Mouse (Mus musculus) kidney, embryonic 14.5 days (tissue): ENCODE results near the gene Myo3b. TPM values are rescaled to one million over a fixed set of nuclear protein-coding genes. Genes with fewer than 3 reads are reported as not detected.

Source experiments
- ATAC-seq: fragments of 200-750 bp; cut with Nextera tagmentation; 2 replicates; pipeline ENCODE4 v1.8.0; 2017; ENCODE audit warnings: moderate number of reproducible peaks, mild to moderate bottlenecking, moderate TSS enrichment, moderate library complexity; ENCODE audit not compliant: low FRiP score, low TSS enrichment
- H3K27ac ChIP-seq: fragments of 300-500 bp; sonication (generic); 2 replicates; pipeline ENCODE4 v1.5.1; 2014; ENCODE audit warnings: low read depth, mild to moderate bottlenecking, low read length, moderate library complexity, mixed read lengths
- H3K27me3 ChIP-seq: fragments of 300-500 bp; sonication (generic); 2 replicates; pipeline ENCODE4 v1.6.1; 2014; ENCODE audit warnings: mild to moderate bottlenecking, low read length; ENCODE audit not compliant: control insufficient read depth, insufficient read depth
- H3K36me3 ChIP-seq: fragments of 300-500 bp; sonication (generic); 2 replicates; pipeline ENCODE4 v1.6.1; 2014; ENCODE audit warnings: low read length, mixed read lengths; ENCODE audit not compliant: control insufficient read depth, insufficient read depth
- H3K4me1 ChIP-seq: fragments of 300-500 bp; sonication (generic); 2 replicates; pipeline ENCODE4 v1.6.1; 2014; ENCODE audit warnings: low read length, mixed read lengths; ENCODE audit not compliant: control insufficient read depth, insufficient read depth
- H3K4me2 ChIP-seq: fragments of 300-500 bp; sonication (generic); replicated peaks from 2 replicates; pipeline ENCODE4 v1.6.1; 2014; ENCODE audit warnings: low read depth, mild to moderate bottlenecking, low read length
- H3K4me3 ChIP-seq: fragments of 300-500 bp; sonication (generic); 2 replicates; pipeline ENCODE4 v1.5.1; 2014; ENCODE audit warnings: mild to moderate bottlenecking, low read length
- H3K9ac ChIP-seq: fragments of 300-500 bp; sonication (generic); 2 replicates; pipeline ENCODE4 v1.6.1; 2014; ENCODE audit warnings: low read depth, mild to moderate bottlenecking, low read length, moderate library complexity
- H3K9me3 ChIP-seq: fragments of 300-500 bp; sonication (generic); 2 replicates; pipeline ENCODE4 v1.6.1; 2016; ENCODE audit warnings: low read length; ENCODE audit not compliant: control insufficient read depth
- WGBS: fragments of 180-500 bp; shearing (Covaris S2); extraction: QIAGEN DNeasy Blood & Tissue Kit; methylation state at CpG from one replicate; pipeline ENCODE4 v1.1.7; 2014; 5-methylcytosine and 5-hydroxymethylcytosine counted together
- polyA plus RNA-seq: library from polyadenylated mRNA; unstranded; fragments of >200 nt; fragmentation: Nextera tagmentation; extraction: Ambion mirVana; gene quantifications from 2 replicates; pipeline ENCODE4 v1.2.1, GENCODE M21; 2014

Myo3b gene
- polyA plus RNA-seq, 1 experiment from 2014 or later = 0.77 TPM

DNA sequence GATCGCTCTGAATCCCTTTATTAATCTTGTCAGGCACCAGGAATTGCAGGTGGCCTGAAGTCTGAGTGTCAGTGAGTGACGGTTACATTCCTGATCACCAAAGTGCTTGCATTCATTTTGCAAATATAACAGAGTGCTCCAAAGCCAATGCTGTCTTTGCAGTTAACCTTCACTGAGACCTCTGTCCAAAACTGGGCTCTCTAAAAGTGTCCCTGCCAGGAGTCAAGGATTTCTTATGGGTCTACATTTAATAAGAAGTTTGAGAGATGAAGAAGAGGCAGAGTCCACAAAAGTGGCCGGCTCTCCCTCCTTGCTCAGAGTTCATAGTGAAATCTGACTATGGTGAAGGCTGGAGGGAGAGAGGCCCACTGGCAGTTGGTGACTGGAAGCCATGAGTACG, 315.1 kb downstream of the Myo3b start:
- Histone ChIP-seq H3K27me3 (no peaks in the 10 kb centered on the region), H3K4me1 (no peaks in the 10 kb centered on the region), H3K27ac (no peak overlapping the region), H3K9ac (no peak overlapping the region), H3K36me3 (no peaks in the 10 kb centered on the region), H3K9me3 (no peaks in the 10 kb centered on the region), H3K4me2 (no peak overlapping the region), H3K4me3 (no peak overlapping the region)
- no peak for ATAC-seq
- 87% methylated on average over 4 of the region's 4 CpGs for WGBS

GRCm38 (mm10) chr2:70355026-70355425, 316.1 kb downstream of the Myo3b start:
- Histone ChIP-seq H3K27me3 (no peaks in the 10 kb centered on the region), H3K9ac (no peak overlapping the region), H3K4me3 (no peak overlapping the region), H3K4me1 (no peaks in the 10 kb centered on the region), H3K4me2 (no peak overlapping the region), H3K36me3 (no peaks in the 10 kb centered on the region), H3K27ac (no peak overlapping the region), H3K9me3 (no peaks in the 10 kb centered on the region)
- no peak for ATAC-seq
- WGBS = 80% methylated on average over 2 of the region's 2 CpGs

DNA sequence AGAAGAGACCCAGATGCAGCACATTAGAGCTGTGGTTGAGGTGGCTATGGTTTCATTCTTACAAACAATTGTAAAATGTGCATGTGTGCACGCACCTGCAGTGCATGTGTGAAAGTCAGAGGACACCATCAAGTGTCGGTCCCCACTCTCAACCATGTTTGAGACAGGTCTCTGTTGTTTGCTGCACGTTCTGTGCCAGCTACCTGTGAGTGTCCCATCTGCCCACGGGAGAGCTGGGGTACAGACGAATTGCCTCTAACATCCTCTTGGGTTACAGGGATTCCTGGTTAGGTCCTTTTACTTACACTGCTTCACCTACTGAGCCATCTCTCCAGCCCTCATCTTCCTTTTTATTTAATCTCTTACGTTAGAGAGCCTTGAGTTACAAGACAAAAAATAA, 330.5 kb downstream of the Myo3b start:
- Histone ChIP-seq H3K9ac (no peak overlapping the region), H3K27me3 (no peaks in the 10 kb centered on the region), H3K36me3 (no peaks in the 10 kb centered on the region), H3K9me3 (no peaks in the 10 kb centered on the region), H3K27ac (no peak overlapping the region), H3K4me2 (no peak overlapping the region), H3K4me1 (no peaks in the 10 kb centered on the region), H3K4me3 (no peak overlapping the region)
- 86% methylated on average over 6 of the region's 6 CpGs for WGBS
- ATAC-seq = no peak

- no peak for ATAC-seq
- Histone ChIP-seq H3K27ac (no peak overlapping the region), H3K4me3 (no peak overlapping the region), H3K27me3 (no peaks in the 10 kb centered on the region), H3K9me3 (no peaks in the 10 kb centered on the region), H3K4me2 (no peak overlapping the region), H3K4me1 (peaks cover 2% of the 10 kb centered on the region; the same call in 1 of the 2 replicates), H3K9ac (no peak overlapping the region), H3K36me3 (no peaks in the 10 kb centered on the region)
- 27% methylated on average over 6 of the region's 6 CpGs for WGBS
These were observed 340.4 kb downstream of the Myo3b start for GRCm38 (mm10) chr2:70379341-70379740.

DNA sequence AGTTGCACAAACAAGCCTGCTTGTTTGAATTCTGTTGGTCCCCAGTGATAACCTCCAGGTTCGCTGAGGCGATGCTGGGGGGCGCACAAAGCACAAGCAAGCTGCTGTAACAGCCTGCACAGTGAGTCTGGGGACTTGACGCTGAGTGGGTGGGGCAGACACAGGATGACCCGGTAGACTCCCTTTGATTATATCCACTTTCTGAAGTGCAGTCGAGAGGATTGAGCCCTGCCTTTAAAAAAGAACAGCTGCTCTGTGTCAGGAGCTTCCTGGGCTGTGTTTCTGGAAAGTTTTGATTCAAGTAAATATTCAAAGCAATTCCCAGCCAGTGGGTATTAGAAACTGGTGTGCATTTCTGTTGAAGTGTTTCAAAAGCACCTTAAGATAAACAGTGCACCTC, 341.0 kb downstream of the Myo3b start:
- Histone ChIP-seq H3K4me1 (peaks cover 2% of the 10 kb centered on the region; the same call in 1 of the 2 replicates), H3K27me3 (no peaks in the 10 kb centered on the region), H3K9me3 (no peaks in the 10 kb centered on the region), H3K27ac (no peak overlapping the region), H3K36me3 (no peaks in the 10 kb centered on the region), H3K4me3 (no peak overlapping the region), H3K9ac (no peak overlapping the region), H3K4me2 (no peak overlapping the region)
- ATAC-seq = no peak
- 8% methylated on average over 6 of the region's 6 CpGs for WGBS

DNA sequence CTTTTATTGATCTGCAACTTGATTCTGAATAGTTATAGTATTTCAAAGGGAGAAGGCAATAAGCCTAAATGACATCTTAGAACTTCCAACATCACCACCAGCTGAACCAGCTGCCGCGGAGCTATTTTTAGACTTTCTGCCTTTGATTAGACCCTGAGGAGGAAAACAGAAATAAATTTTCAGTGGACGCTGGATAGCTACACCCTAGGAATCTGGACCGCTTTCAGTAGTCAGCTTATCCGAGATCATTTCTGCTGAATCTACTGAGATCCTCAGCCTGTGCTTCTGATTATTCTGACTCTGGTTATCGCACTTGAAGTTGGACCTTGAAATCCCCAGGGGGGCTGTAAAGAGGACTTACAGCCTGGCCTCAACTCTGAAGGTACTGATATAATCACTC, 349.7 kb downstream of the Myo3b start:
- Histone ChIP-seq H3K4me1 (peaks cover 15% of the 10 kb centered on the region; the same call in 1 of the 2 replicates), H3K27ac (no peak overlapping the region), H3K4me3 (no peak overlapping the region), H3K36me3 (no peaks in the 10 kb centered on the region), H3K9me3 (no peaks in the 10 kb centered on the region), H3K27me3 (no peaks in the 10 kb centered on the region), H3K4me2 (peak overlapping the region; percentile 15; the same call in 1 of the 2 replicates), H3K9ac (no peak overlapping the region)
- ATAC-seq = 0 out of 2 replicates have a peak, but pooled peaks have one; percentile 10
- 27% methylated on average over 6 of the region's 6 CpGs for WGBS

GRCm38 (mm10) chr2:70389162-70389561, 350.2 kb downstream of the Myo3b start:
- Histone ChIP-seq H3K27ac (no peak overlapping the region), H3K4me3 (no peak overlapping the region), H3K4me1 (peaks cover 15% of the 10 kb centered on the region; the same call in 1 of the 2 replicates), H3K9ac (no peak overlapping the region), H3K4me2 (no peak overlapping the region), H3K27me3 (no peaks in the 10 kb centered on the region), H3K36me3 (no peaks in the 10 kb centered on the region), H3K9me3 (no peaks in the 10 kb centered on the region)
- peak; percentile 51; the same call in 1 of the 2 replicates for ATAC-seq
- 74% methylated on average over 1 of the region's 1 CpGs for WGBS

- H3K9me3 ChIP-seq = no peaks in the 10 kb centered on the region
- H3K27ac ChIP-seq = no peak overlapping the region
- ATAC-seq = peak; percentile 62; the same call in 1 of the 2 replicates
- H3K9ac ChIP-seq = no peak overlapping the region
- no peak overlapping the region for H3K4me2 ChIP-seq
- WGBS = 21% methylated on average over 9 of the region's 9 CpGs
- H3K27me3 ChIP-seq = no peaks in the 10 kb centered on the region
- 0 out of 2 replicates have a peak, but pooled peaks cover 3% of the 10 kb centered on the region for H3K4me1 ChIP-seq
- H3K36me3 ChIP-seq = no peaks in the 10 kb centered on the region
- H3K4me3 ChIP-seq = no peak overlapping the region
These were observed 358.9 kb downstream of the Myo3b start for GRCm38 (mm10) chr2:70397734-70398276.

- H3K27ac ChIP-seq = no peak overlapping the region
- H3K27me3 ChIP-seq = no peaks in the 10 kb centered on the region
- WGBS = 71% methylated on average over 15 of the region's 15 CpGs
- H3K4me2 ChIP-seq = no peak overlapping the region
- no peak overlapping the region for H3K9ac ChIP-seq
- no peaks in the 10 kb centered on the region for H3K36me3 ChIP-seq
- 0 out of 2 replicates have a peak, but pooled peaks cover 3% of the 10 kb centered on the region for H3K4me1 ChIP-seq
- H3K4me3 ChIP-seq = no peak overlapping the region
- no peak for ATAC-seq
- no peaks in the 10 kb centered on the region for H3K9me3 ChIP-seq
These were observed 360.7 kb downstream of the Myo3b start for GRCm38 (mm10) chr2:70399441-70400115.
